9 mouse cellular contexts compared by ENCODE assay signal in genomic region chrX:161967692-161968091, GRCm38 (mm10).
DNase-seq lines count a peak whose midpoint lies in the region; ATAC-seq and TF ChIP-seq lines count a peak whose summit lies in the region.
"Had no signal": no experiment of that assay in that cellular context is flagged by ENCODE, and none has a peak within 500 bp of the region (broad histone marks: within the 10 kb centered on the region; RNA-seq: fewer than 3 reads in every experiment).

No protein-coding gene starts in this region.

- no peak for TF ChIP-seq EP300 in heart, adult 2 months (IDR thresholded peaks at IDR 0.05; ENCODE audit: insufficient read depth, low read depth, low read length)

- H3K4me2 ChIP-seq in kidney, embryonic 15.5 days: no peak overlapping the region
- H3K4me2 ChIP-seq: neural tube, embryonic 13.5 days had no signal

- no peak for DNase-seq in heart, adult 2 months
- no peak for DNase-seq in heart, adult 11 months
- peak; percentile 7 for DNase-seq in 416B (ENCODE audit: low read depth)
- peak; percentile 59 for DNase-seq in brain, adult 2 months (ENCODE audit: low read depth, low spot score)
- DNase-seq in spleen, adult 18-20 months: no peak
- no peak for DNase-seq in urinary bladder, adult 2 months (ENCODE audit: low spot score)
- DNase-seq in spleen, adult 12 weeks (ENCODE audit: low spot score): no peak

- H3K9me3 ChIP-seq in kidney, embryonic 15.5 days (replicated peaks): no peaks in the 10 kb centered on the region
- H3K9me3 ChIP-seq: neural tube, embryonic 13.5 days had no signal

- TF ChIP-seq POLR2A in heart, adult 2 months (IDR thresholded peaks at IDR 0.05; ENCODE audit: insufficient read depth, low read depth, low read length): no peak

- H3K4me3 ChIP-seq in heart, adult 2 months: no peak overlapping the region
- no peak overlapping the region for H3K4me3 ChIP-seq in kidney, embryonic 15.5 days (replicated peaks)
- H3K4me3 ChIP-seq: neural tube, embryonic 13.5 days had no signal

- no peaks in the 10 kb centered on the region for H3K36me3 ChIP-seq in heart, adult 2 months (ENCODE audit: control insufficient read depth, insufficient read depth, low read length)
- no peaks in the 10 kb centered on the region for H3K36me3 ChIP-seq in kidney, embryonic 15.5 days
- H3K36me3 ChIP-seq: neural tube, embryonic 13.5 days had no signal

- H3K27ac ChIP-seq in heart, adult 2 months: no peak overlapping the region
- H3K27ac ChIP-seq in kidney, embryonic 15.5 days: no peak overlapping the region
- H3K27ac ChIP-seq: neural tube, embryonic 13.5 days had no signal

- 44% methylated on average over 4 of the region's 4 CpGs for WGBS in heart, adult 2 months
- WGBS in kidney, embryonic 15.5 days: 39% methylated on average over 4 of the region's 4 CpGs

- intact Hi-C loops in heart, adult 2 months (cut with DNase I): loop anchor here (2.0 to 10.0 kb wide), 4 partner anchors 93 to 485 kb away; no protein-coding TSS in a partner anchor

- no peak overlapping the region for H3K9ac ChIP-seq in heart, adult 2 months (ENCODE audit: low read depth, low read length)
- H3K9ac ChIP-seq in kidney, embryonic 15.5 days: no peak overlapping the region
- H3K9ac ChIP-seq: neural tube, embryonic 13.5 days had no signal

- H3K4me1 ChIP-seq in heart, adult 2 months (ENCODE audit: control insufficient read depth, insufficient read depth, low read length): no peaks in the 10 kb centered on the region
- H3K4me1 ChIP-seq in kidney, embryonic 15.5 days: no peaks in the 10 kb centered on the region
- H3K4me1 ChIP-seq: neural tube, embryonic 13.5 days had no signal

- TF ChIP-seq CTCF in heart, adult 2 months (IDR thresholded peaks at IDR 0.05): peak; percentile 66

- ATAC-seq in kidney, embryonic 15.5 days (replicated peaks; ENCODE audit: low FRiP score): 0 out of 2 replicates have a peak, but pooled peaks have one; percentile 36

- H3K79me2 ChIP-seq in heart, adult 2 months (replicated peaks; ENCODE audit: control insufficient read depth, insufficient read depth, low read length): no peaks in the 10 kb centered on the region

- H3K27me3 ChIP-seq in heart, adult 2 months (ENCODE audit: control insufficient read depth, insufficient read depth, low read length): no peaks in the 10 kb centered on the region
- H3K27me3 ChIP-seq in kidney, embryonic 15.5 days: peaks cover 40% of the 10 kb centered on the region

Comparison
In these comparisons a context has a peak if more than half of its experiments do, and no peak if none do; other contexts are left out.
1. DNase-seq: peak in 416B (single experiment) and brain, adult 2 months (single experiment); none in heart, adult 2 months (0 of 2), heart, adult 11 months (single experiment), spleen, adult 18-20 months (0 of 2), urinary bladder, adult 2 months (single experiment) and spleen, adult 12 weeks (single experiment).